Mouse (Mus musculus) thymus, adult 2 months (tissue): ENCODE results near the gene Ltbp2.

Experiments
- CTCF ChIP-seq: fragments of 200-500 bp; IDR thresholded peaks from 2 replicates; pipeline ENCODE4 v1.5.1; 2012; ENCODE audit warnings: mild to moderate bottlenecking, control low read depth, low read length, moderate library complexity, borderline replicate concordance; ENCODE audit not compliant: control insufficient read depth, poor library complexity, insufficient read depth; ENCODE audit errors: extremely low read depth
- POLR2A ChIP-seq: fragments of 200-500 bp; IDR thresholded peaks from 2 replicates; pipeline ENCODE4 v1.6.1; 2012; ENCODE audit warnings: mild to moderate bottlenecking, low read length, control low read depth, moderate library complexity; ENCODE audit not compliant: control insufficient read depth, poor library complexity, insufficient read depth; ENCODE audit errors: extremely low read depth

DNA sequence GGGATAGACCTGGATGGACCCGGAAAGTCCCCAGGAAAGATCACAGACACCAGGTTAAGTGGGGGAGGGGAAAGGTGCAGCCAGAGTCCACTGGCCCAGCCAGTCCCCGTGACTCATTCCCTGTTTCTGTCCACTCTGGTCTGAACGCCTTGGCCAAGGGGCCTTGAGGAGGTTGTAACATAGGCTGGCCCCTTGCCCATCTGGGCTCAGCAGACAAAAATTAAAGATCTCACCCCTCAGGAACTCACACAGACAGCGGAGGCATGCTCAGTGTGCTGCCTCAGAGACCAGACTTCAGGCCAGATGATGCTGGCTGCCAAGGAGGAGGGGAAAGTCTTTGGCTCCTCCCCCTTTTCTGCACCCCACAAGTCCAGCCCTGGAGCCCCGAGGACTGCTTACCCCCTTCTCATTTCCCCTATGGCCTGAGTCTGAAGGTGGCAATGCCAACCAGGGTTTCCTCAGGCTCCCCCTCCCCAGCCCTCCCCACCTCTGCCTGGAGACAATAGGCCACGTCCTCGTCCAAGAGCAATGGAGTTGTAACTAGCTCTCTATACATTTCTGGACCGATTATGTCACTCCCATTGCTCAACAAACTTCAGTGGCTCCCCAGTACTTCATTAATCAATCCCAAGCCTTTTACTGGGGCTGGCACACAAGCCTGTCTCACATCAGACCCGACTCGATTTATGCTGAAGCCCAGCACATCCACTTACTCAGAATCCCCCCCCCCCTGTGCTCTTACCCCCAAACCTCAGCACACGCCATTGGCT, 9.0 kb upstream of the Ltbp2 start:
- TF ChIP-seq CTCF (no peak), POLR2A (no peak)
